In genomic region chr4:133970196-133970595, GRCm38 (mm10) we compare ENCODE assay signal across 10 mouse cellular contexts. TPM values are rescaled to one million over a fixed set of nuclear protein-coding genes. Genes with fewer than 3 reads are reported as not detected.
DNase-seq lines count a peak whose midpoint lies in the region; ATAC-seq lines count a peak whose summit lies in the region.
"Had no signal": no experiment of that assay in that cellular context is flagged by ENCODE, and none has a peak within 500 bp of the region (broad histone marks: within the 10 kb centered on the region; RNA-seq: fewer than 3 reads in every experiment).

No protein-coding gene starts in this region.

- H3K27ac ChIP-seq in kidney, embryonic 15.5 days, result 0 out of 2 replicates have a peak overlapping the region, but pooled peaks have one; percentile 41
- no peak overlapping the region; the same call in 1 of the 2 replicates for H3K27ac ChIP-seq in kidney, embryonic 14.5 days (ENCODE audit: low read depth, low read length)
- peak overlapping the region; percentile 99 for H3K27ac ChIP-seq in forebrain, embryonic 14.5 days (ENCODE audit: low read depth, low read length)
- H3K27ac ChIP-seq in midbrain, embryonic 14.5 days (replicated peaks; ENCODE audit: low read depth, low read length), result peak overlapping the region; percentile 52; the same call in 1 of the 2 replicates

- H3K9me3 ChIP-seq in kidney, embryonic 15.5 days (replicated peaks), result no peaks in the 10 kb centered on the region
- H3K9me3 ChIP-seq in kidney, embryonic 14.5 days (ENCODE audit: control insufficient read depth, low read length), result no peaks in the 10 kb centered on the region
- H3K9me3 ChIP-seq in forebrain, embryonic 14.5 days (replicated peaks; ENCODE audit: control insufficient read depth, low read length), result no peaks in the 10 kb centered on the region
- H3K9me3 ChIP-seq in midbrain, embryonic 14.5 days (ENCODE audit: control insufficient read depth, low read length), result no peaks in the 10 kb centered on the region
- H3K9me3 ChIP-seq: liver, embryonic 15.5 days had no signal

- H3K4me1 ChIP-seq in kidney, embryonic 15.5 days, result peaks cover 36% of the 10 kb centered on the region
- peaks cover 25% of the 10 kb centered on the region for H3K4me1 ChIP-seq in kidney, embryonic 14.5 days (ENCODE audit: control insufficient read depth, insufficient read depth, low read length)
- peaks cover 42% of the 10 kb centered on the region for H3K4me1 ChIP-seq in forebrain, embryonic 14.5 days (ENCODE audit: control insufficient read depth, insufficient read depth, low read length)
- peaks cover 30% of the 10 kb centered on the region for H3K4me1 ChIP-seq in midbrain, embryonic 14.5 days (ENCODE audit: control insufficient read depth, insufficient read depth, low read length)

- WGBS in kidney, embryonic 15.5 days, result 32% methylated on average over 4 of the region's 4 CpGs
- WGBS in kidney, embryonic 14.5 days, result 21% methylated on average over 4 of the region's 4 CpGs
- 3% methylated on average over 4 of the region's 4 CpGs for WGBS in forebrain, embryonic 14.5 days
- WGBS in midbrain, embryonic 14.5 days, result 4% methylated on average over 4 of the region's 4 CpGs

- no peak overlapping the region for H3K4me3 ChIP-seq in kidney, embryonic 15.5 days (replicated peaks)
- H3K4me3 ChIP-seq in kidney, embryonic 14.5 days (ENCODE audit: low read length), result no peak overlapping the region
- no peak overlapping the region for H3K4me3 ChIP-seq in forebrain, embryonic 14.5 days (ENCODE audit: low read depth, low read length)
- no peak overlapping the region for H3K4me3 ChIP-seq in midbrain, embryonic 14.5 days (replicated peaks; ENCODE audit: low read depth, low read length)
- H3K4me3 ChIP-seq: liver, embryonic 15.5 days had no signal

- peaks cover 55% of the 10 kb centered on the region for H3K36me3 ChIP-seq in kidney, embryonic 15.5 days
- H3K36me3 ChIP-seq in kidney, embryonic 14.5 days (ENCODE audit: control insufficient read depth, insufficient read depth, low read length), result peaks cover 22% of the 10 kb centered on the region
- peaks cover 23% of the 10 kb centered on the region for H3K36me3 ChIP-seq in forebrain, embryonic 14.5 days (ENCODE audit: control insufficient read depth, insufficient read depth, low read length)
- peaks cover 18% of the 10 kb centered on the region for H3K36me3 ChIP-seq in midbrain, embryonic 14.5 days (ENCODE audit: control insufficient read depth, insufficient read depth, low read length)

- peak; percentile 56 for DNase-seq in cerebellum, adult 11-12 months
- DNase-seq in forebrain, embryonic 14.5 days (ENCODE audit: low spot score), result peak; percentile 92
- peak; percentile 62 for DNase-seq in midbrain, embryonic 14.5 days
- no peak for DNase-seq in adrenal gland, adult 8-10 months
- no peak for DNase-seq in gastrocnemius, adult 8-10 months (ENCODE audit: low spot score in 2 of 2)

- no peak overlapping the region for H3K9ac ChIP-seq in kidney, embryonic 15.5 days
- H3K9ac ChIP-seq in kidney, embryonic 14.5 days (ENCODE audit: low read depth, low read length), result no peak overlapping the region
- H3K9ac ChIP-seq in forebrain, embryonic 14.5 days (ENCODE audit: low read length), result no peak overlapping the region; the same call in 1 of the 2 replicates
- H3K9ac ChIP-seq in midbrain, embryonic 14.5 days (replicated peaks; ENCODE audit: low read length), result no peak overlapping the region; the same call in 1 of the 2 replicates
- H3K9ac ChIP-seq: liver, embryonic 15.5 days had no signal

- ATAC-seq in kidney, embryonic 15.5 days (replicated peaks; ENCODE audit: low FRiP score), result no peak
- no peak for ATAC-seq in kidney, embryonic 14.5 days (ENCODE audit: low FRiP score, low TSS enrichment)
- peak; percentile 15 for ATAC-seq in forebrain, embryonic 14.5 days
- ATAC-seq in midbrain, embryonic 14.5 days (ENCODE audit: low FRiP score, low TSS enrichment), result no peak
- ATAC-seq in monocyte, adult 5-6 weeks (replicated peaks; ENCODE audit: insufficient number of reproducible peaks, low FRiP score, low TSS enrichment, poor library complexity, severe bottlenecking), result no peak
- ATAC-seq: intestine, postnatal 0 days had no signal

- no peaks in the 10 kb centered on the region for H3K27me3 ChIP-seq in kidney, embryonic 15.5 days
- H3K27me3 ChIP-seq in kidney, embryonic 14.5 days (ENCODE audit: control insufficient read depth, insufficient read depth, low read length), result no peaks in the 10 kb centered on the region
- H3K27me3 ChIP-seq in forebrain, embryonic 14.5 days (replicated peaks; ENCODE audit: control insufficient read depth, insufficient read depth, low read length), result no peaks in the 10 kb centered on the region
- H3K27me3 ChIP-seq in midbrain, embryonic 14.5 days (ENCODE audit: control insufficient read depth, insufficient read depth, low read length), result no peaks in the 10 kb centered on the region
- H3K27me3 ChIP-seq: liver, embryonic 15.5 days had no signal

- no peak overlapping the region for H3K4me2 ChIP-seq in kidney, embryonic 15.5 days
- no peak overlapping the region for H3K4me2 ChIP-seq in kidney, embryonic 14.5 days (replicated peaks; ENCODE audit: low read depth, low read length)
- H3K4me2 ChIP-seq in forebrain, embryonic 14.5 days (ENCODE audit: low read length), result peak overlapping the region; percentile 71; the same call in 1 of the 2 replicates
- no peak overlapping the region for H3K4me2 ChIP-seq in midbrain, embryonic 14.5 days (ENCODE audit: low read length)
- H3K4me2 ChIP-seq: liver, embryonic 15.5 days had no signal

RNA-seq across cellular contexts. Expression of gene Hmgn2, which starts 1.7 kb away (rescaled TPM):
- 2,667 and 2,783 TPM in 2 replicates for polyA plus RNA-seq in kidney, embryonic 15.5 days (2015; fragmentation: Nextera tagmentation; extraction: Ambion mirVana)
- 3,172 and 3,245 TPM in 2 replicates for polyA plus RNA-seq in kidney, embryonic 14.5 days (2014; fragmentation: Nextera tagmentation; extraction: Ambion mirVana)
- 2,465 and 2,793 TPM in 2 replicates for polyA plus RNA-seq in forebrain, embryonic 14.5 days (2014; fragmentation: Nextera tagmentation; extraction: Ambion mirVana)
- polyA plus RNA-seq in midbrain, embryonic 14.5 days (2014; fragmentation: Nextera tagmentation; extraction: Ambion mirVana), result 1,199 and 1,387 TPM in 2 replicates
- 100 to 1,000 TPM; 127 to 139 (median 136) TPM for total RNA-seq in adrenal gland, adult 8-10 months (2022)
- total RNA-seq in monocyte, adult 5-6 weeks (2017), result 118 to 170 TPM (median 138 TPM) in 3 replicates
- total RNA-seq in gastrocnemius, adult 8-10 months (2022), result 10 to 100 TPM; 28.5 to 36.6 (median 31.6) TPM

RNA-seq across cellular contexts. Expression of gene Dhdds, which starts 30.5 kb away (rescaled TPM):
- polyA plus RNA-seq in kidney, embryonic 15.5 days (2015; fragmentation: Nextera tagmentation; extraction: Ambion mirVana), result 47.4 and 48.4 TPM in 2 replicates
- polyA plus RNA-seq in kidney, embryonic 14.5 days (2014; fragmentation: Nextera tagmentation; extraction: Ambion mirVana), result 42.2 and 42.9 TPM in 2 replicates
- 52.7 and 57.0 TPM in 2 replicates for polyA plus RNA-seq in forebrain, embryonic 14.5 days (2014; fragmentation: Nextera tagmentation; extraction: Ambion mirVana)
- polyA plus RNA-seq in midbrain, embryonic 14.5 days (2014; fragmentation: Nextera tagmentation; extraction: Ambion mirVana), result 46.6 and 48.2 TPM in 2 replicates
- total RNA-seq in adrenal gland, adult 8-10 months (2022), result 10 to 100 TPM; 48.8 to 57.7 (median 57.0) TPM
- total RNA-seq in monocyte, adult 5-6 weeks (2017), result 11.2 to 17.2 TPM (median 16.3 TPM) in 3 replicates
- 1 to 10 TPM; 8.0 to 9.1 (median 8.8) TPM for total RNA-seq in gastrocnemius, adult 8-10 months (2022)

RNA-seq across cellular contexts. Expression of gene Lin28a, which starts 48.4 kb away (rescaled TPM):
- 0.17 and 0.18 TPM in 2 replicates for polyA plus RNA-seq in kidney, embryonic 15.5 days (2015; fragmentation: Nextera tagmentation; extraction: Ambion mirVana)
- not detected in 2 replicates for polyA plus RNA-seq in kidney, embryonic 14.5 days (2014; fragmentation: Nextera tagmentation; extraction: Ambion mirVana)
- polyA plus RNA-seq in forebrain, embryonic 14.5 days (2014; fragmentation: Nextera tagmentation; extraction: Ambion mirVana), result not detected in 2 replicates
- 0.13 and 0.31 TPM in 2 replicates for polyA plus RNA-seq in midbrain, embryonic 14.5 days (2014; fragmentation: Nextera tagmentation; extraction: Ambion mirVana)
- total RNA-seq in adrenal gland, adult 8-10 months (2022), result not detected
- 0.19 TPM in 1 of 3 replicates, not detected in the others for total RNA-seq in monocyte, adult 5-6 weeks (2017)
- total RNA-seq in gastrocnemius, adult 8-10 months (2022), result under 1 TPM; 0.39 to 0.96 (median 0.60) TPM
- polyA plus RNA-seq: intestine, postnatal 0 days had no signal

Comparison
In these comparisons a context has a peak if more than half of its experiments do, and no peak if none do; other contexts are left out.
1. DNase-seq: peak in cerebellum, adult 11-12 months (single experiment), forebrain, embryonic 14.5 days (single experiment) and midbrain, embryonic 14.5 days (single experiment); none in adrenal gland, adult 8-10 months (single experiment) and gastrocnemius, adult 8-10 months (0 of 2).